Mouse (Mus musculus) ES-Bruce4 (cell line): ENCODE measurements around the gene Flvcr1. TPM values are rescaled to one million over a fixed set of nuclear protein-coding genes. Genes with fewer than 3 reads are reported as not detected.
A peak's percentile ranks its signal among the peaks of the same experiment; 100 is the strongest.

Source experiments
- H3K27ac ChIP-seq: 2 replicates; pipeline ENCODE4 v1.5.1; 2012; ENCODE audit warnings: low read length, inconsistent platforms; ENCODE audit not compliant: insufficient read depth
- H3K27me3 ChIP-seq: 2 replicates; pipeline ENCODE4 v1.6.1; 2012; ENCODE audit warnings: mild to moderate bottlenecking, low read length, inconsistent platforms; ENCODE audit not compliant: control insufficient read depth, poor library complexity, insufficient read depth, severe bottlenecking
- H3K36me3 ChIP-seq: 2 replicates; pipeline ENCODE4 v1.6.1; 2012; ENCODE audit warnings: inconsistent platforms, mild to moderate bottlenecking, low read length, moderate library complexity; ENCODE audit not compliant: control insufficient read depth, poor library complexity, insufficient read depth, severe bottlenecking
- H3K4me1 ChIP-seq: one replicate; pipeline ENCODE4 v1.8.1; 2011; ENCODE audit warnings: low read length; ENCODE audit not compliant: control insufficient read depth, insufficient read depth
- H3K4me3 ChIP-seq: 2 replicates; pipeline ENCODE4 v1.5.1; 2011; ENCODE audit warnings: low read depth, mild to moderate bottlenecking, low read length
- H3K9ac ChIP-seq: 2 replicates; pipeline ENCODE4 v1.6.1; 2012; ENCODE audit warnings: low read depth, mild to moderate bottlenecking, inconsistent platforms; ENCODE audit not compliant: poor library complexity, severe bottlenecking
- H3K9me3 ChIP-seq: replicated peaks from 2 replicates; pipeline ENCODE4 v1.6.1; 2012; ENCODE audit warnings: mild to moderate bottlenecking, low read length, inconsistent platforms; ENCODE audit not compliant: control insufficient read depth, poor library complexity, insufficient read depth, severe bottlenecking
- CTCF ChIP-seq: IDR thresholded peaks from one replicate; pipeline ENCODE4 v1.8.1; 2011; ENCODE audit warnings: low read depth, low read length
- EP300 ChIP-seq: IDR thresholded peaks from 2 replicates; pipeline ENCODE4 v1.6.1; 2011; ENCODE audit warnings: low read depth, low read length; ENCODE audit not compliant: insufficient read depth
- POLR2A ChIP-seq: IDR thresholded peaks from one replicate; pipeline ENCODE4 v1.8.1; 2011; ENCODE audit warnings: low read length; ENCODE audit not compliant: insufficient read depth
- polyA plus RNA-seq: library from polyadenylated mRNA; stranded (reverse); fragments of >200 nt; gene quantifications from 2 replicates; pipeline ENCODE4 v1.2.4, GENCODE M21; 2011; ENCODE audit warnings: low read depth; ENCODE audit not compliant: missing spikeins, insufficient read depth, insufficient read length

The Flvcr1 gene
- polyA plus RNA-seq, 1 experiment = 10.0 TPM

DNA sequence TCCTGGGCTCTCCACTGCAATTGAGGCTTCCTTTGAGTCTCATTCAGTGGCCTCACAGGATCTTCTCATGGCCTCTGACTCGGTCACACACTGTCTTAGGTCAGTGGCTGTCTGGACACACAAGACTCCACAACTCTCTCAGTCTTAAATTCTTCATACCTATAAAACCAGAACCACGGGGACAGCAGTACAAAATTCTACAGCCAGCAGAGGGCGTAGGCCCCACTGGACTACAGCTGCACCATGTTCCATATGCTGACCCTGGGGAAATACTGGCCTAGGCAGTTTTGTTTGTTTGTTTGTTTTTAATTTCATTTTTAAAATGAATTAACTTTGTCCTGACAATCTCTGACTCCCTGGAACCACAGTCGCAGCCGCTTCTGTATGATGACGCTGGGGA, 23.8 kb downstream of the Flvcr1 start:
- Histone ChIP-seq H3K9me3 (no peaks in the 10 kb centered on the region), H3K27ac (no peak overlapping the region), H3K9ac (no peak overlapping the region), H3K4me3 (no peak overlapping the region), H3K36me3 (peaks cover 4% of the 10 kb centered on the region), H3K27me3 (no peaks in the 10 kb centered on the region), H3K4me1 (no peaks in the 10 kb centered on the region)
- TF ChIP-seq EP300 (no peak), CTCF (peak; percentile 67)

DNA sequence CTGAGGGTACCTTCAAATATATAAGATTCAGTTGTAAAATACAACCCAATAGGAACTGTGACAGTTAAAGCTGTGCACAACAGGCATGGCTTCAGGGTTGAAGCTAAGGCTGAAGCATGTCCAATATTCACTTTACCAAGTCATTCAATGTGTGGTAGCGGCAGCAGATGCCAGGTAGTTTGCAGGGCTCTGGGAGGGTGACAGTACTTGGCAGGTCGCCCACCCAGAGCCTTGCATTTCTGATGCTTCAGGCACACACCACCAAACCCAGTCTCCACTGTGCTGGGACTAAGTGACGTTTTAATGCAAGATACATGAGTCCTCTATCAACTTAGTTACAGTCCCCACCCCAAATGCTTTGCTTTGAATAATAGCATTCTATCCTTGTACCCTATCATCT, 25.3 kb downstream of the Flvcr1 start:
- H3K4me1 ChIP-seq = no peaks in the 10 kb centered on the region
- H3K4me3 ChIP-seq = no peak overlapping the region
- H3K36me3 ChIP-seq = no peaks in the 10 kb centered on the region
- TF ChIP-seq EP300 = no peak
- no peak for TF ChIP-seq POLR2A
- TF ChIP-seq CTCF = no peak
- H3K27me3 ChIP-seq = no peaks in the 10 kb centered on the region
- no peaks in the 10 kb centered on the region for H3K9me3 ChIP-seq
- no peak overlapping the region for H3K27ac ChIP-seq
- H3K9ac ChIP-seq = no peak overlapping the region

DNA sequence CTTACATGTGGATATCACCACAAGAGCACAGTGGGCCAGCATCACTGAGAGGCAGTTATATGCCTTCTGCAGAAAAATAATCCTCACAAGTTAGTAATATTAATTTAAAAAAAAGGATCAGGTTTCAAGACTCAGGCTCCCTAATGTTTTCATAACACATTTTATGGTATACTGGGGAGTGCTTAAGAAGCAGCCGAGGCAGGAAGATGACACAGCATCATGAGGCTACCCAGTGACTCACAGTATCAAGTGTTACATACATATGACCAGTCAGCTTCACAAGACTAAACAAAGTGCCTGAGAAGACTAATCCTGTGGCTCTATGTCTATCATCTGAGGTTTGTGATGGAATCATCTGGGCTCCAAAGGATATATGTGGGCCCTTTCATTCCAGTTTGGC, 27.9 kb downstream of the Flvcr1 start:
- Histone ChIP-seq H3K36me3 (no peaks in the 10 kb centered on the region), H3K9me3 (no peaks in the 10 kb centered on the region), H3K27ac (no peak overlapping the region), H3K27me3 (no peaks in the 10 kb centered on the region), H3K4me3 (no peak overlapping the region), H3K4me1 (no peaks in the 10 kb centered on the region), H3K9ac (no peak overlapping the region)
- no peak for TF ChIP-seq POLR2A
- TF ChIP-seq EP300 = no peak
- TF ChIP-seq CTCF = no peak

DNA sequence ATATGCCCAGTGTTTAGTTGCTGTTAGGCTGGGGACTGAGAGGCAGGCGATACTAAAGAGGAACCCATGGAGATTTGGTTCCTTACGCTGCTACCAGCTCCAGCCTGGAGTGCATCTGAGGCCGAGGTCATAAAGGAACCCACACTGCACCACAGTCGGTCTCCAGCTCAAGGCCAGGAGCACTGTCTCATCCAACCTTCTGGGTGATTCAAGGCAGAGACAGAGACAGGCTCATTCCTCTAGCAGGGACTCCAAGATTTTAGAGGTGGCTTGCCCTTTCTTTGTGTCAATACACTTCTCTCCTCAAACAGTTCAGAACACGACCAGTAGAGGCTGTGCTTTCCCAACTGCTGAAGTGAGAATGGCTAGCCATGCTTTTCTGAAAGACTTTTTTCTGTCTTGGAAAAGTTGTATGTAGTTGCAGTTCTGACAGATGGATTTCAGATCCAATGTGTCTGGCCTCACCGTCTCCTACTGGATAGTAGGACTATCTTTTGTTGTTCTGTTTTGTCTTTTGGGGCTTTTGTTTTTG, 29.5 kb downstream of the Flvcr1 start:
- Histone ChIP-seq H3K27ac (no peak overlapping the region), H3K4me3 (no peak overlapping the region)
- TF ChIP-seq EP300 = no peak

DNA sequence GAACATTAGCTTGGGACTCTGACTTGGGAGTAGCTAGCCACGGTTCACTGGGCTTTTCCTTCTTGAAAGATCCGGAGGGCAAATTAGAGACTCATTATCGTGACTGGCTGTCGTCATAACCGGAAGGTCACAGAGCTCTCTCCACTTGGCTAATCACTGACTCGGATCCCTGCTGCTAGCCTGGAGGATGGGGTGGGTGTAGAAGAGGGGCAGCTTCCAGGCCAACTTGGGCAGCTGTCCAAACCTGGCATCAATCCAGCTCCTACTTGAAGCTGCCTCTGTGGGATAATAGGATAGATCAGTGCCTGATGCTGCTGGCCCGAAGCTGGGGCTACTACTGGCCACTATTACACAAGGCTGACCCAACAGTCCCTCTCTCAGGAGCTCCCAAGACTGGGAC, 30.4 kb downstream of the Flvcr1 start:
- Histone ChIP-seq H3K4me3 (no peak overlapping the region), H3K27me3 (no peaks in the 10 kb centered on the region), H3K4me1 (no peaks in the 10 kb centered on the region), H3K27ac (no peak overlapping the region), H3K9me3 (no peaks in the 10 kb centered on the region), H3K36me3 (no peaks in the 10 kb centered on the region), H3K9ac (no peak overlapping the region)
- TF ChIP-seq CTCF (no peak), EP300 (no peak), POLR2A (no peak)

More for the DNA sequence above, 29.5 kb downstream of the Flvcr1 start:
- H3K36me3 ChIP-seq = no peaks in the 10 kb centered on the region
- H3K27me3 ChIP-seq = no peaks in the 10 kb centered on the region
- no peaks in the 10 kb centered on the region for H3K9me3 ChIP-seq
- no peaks in the 10 kb centered on the region for H3K4me1 ChIP-seq
- H3K9ac ChIP-seq = no peak overlapping the region

DNA sequence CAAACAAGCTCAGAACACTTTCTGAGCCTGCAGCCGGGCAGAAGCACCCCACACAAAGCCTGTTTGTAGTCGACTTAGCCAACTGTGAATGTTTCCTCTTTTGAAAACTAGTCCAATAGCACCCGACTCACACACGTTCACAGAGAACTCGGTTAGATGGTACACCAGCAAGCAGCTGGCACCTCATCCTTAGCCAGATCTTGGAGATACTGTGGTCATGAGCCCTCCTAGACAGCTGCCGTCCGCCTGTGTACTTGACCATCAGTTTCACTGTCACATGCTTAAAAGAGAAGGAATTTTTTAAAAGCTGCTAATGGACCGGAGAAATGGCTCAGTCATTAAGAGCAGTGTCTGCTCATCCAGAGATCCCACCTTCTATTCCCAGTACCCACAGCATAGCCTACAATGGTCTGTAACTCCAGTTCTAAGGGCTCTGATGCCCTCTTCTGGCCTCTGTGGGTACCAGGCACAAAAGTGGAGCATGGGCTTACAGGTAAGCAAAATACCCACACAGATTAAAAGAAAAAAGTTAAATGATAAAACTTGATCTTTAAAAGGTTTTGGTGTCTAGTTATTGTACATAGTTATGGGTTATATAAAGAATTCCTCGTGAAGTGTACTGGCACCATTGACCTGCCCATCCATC, 36.4 kb downstream of the Flvcr1 start:
- Histone ChIP-seq H3K27me3 (no peaks in the 10 kb centered on the region), H3K27ac (no peak overlapping the region), H3K4me3 (no peak overlapping the region), H3K36me3 (no peaks in the 10 kb centered on the region), H3K9me3 (no peaks in the 10 kb centered on the region), H3K4me1 (no peaks in the 10 kb centered on the region), H3K9ac (no peak overlapping the region)
- TF ChIP-seq CTCF (peak; percentile 33), EP300 (no peak), POLR2A (no peak)
